Mouse (Mus musculus): ENCODE results near the gene Pde10a.

The Pde10a gene

GRCm38 (mm10) chr17:8525225-8525721 lies at the start of gene Pde10a:
Gene Pde10a (plus strand): TSS chr17:8525372.
- no peak for DNase-seq (ENCODE audit: low spot score)

GRCm38 (mm10) chr17:8478554-8478953 lies 46.6 kb upstream of the Pde10a start:
- DNase-seq (ENCODE audit: low spot score) = no peak

GRCm38 (mm10) chr17:8479493-8480128 lies 45.6 kb upstream of the Pde10a start:
- DNase-seq (ENCODE audit: low spot score) = no peak

DNA sequence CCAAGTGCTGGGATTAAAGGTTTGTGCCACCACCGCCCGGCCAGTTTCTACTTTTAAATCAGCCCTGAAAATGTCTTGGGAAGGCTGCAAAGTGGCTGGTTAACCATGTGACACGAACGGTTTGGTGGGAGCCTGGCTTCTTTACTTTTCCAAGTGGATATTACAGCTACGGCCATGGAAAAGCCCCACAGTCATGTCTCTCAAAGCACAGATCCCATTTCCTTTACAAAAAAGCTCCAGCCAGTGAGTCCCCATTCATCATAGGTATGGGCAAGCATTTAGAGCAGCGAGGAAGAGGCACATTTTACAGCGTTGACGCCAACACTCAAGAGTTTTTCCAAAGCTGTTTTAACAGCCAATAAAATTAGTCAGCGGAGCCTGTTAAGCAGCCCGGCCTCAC lies 43.4 kb upstream of the Pde10a start:
- DNase-seq (ENCODE audit: low spot score) = no peak

GRCm38 (mm10) chr17:8482876-8483275 lies 42.3 kb upstream of the Pde10a start:
- DNase-seq (ENCODE audit: low spot score) = no peak

DNA sequence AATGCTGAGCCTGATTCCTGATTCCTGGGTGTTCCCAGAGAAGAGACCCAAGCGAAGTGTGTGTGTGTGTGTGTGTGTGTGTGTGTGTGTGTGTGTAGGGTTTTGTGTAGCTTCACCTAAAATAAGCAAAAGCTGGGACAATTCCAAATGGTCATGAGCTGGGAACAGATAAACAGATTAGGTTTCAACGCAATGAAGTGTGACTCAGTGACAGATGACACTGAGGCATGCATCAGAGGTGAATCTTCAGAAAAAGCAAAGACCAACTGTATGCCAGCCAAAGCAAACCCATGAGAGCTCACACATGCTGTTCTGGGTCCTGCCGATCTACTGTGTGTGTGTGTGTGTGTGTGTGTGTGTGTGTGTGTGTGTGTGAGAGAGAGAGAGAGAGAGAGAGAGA lies 40.9 kb upstream of the Pde10a start:
- DNase-seq (ENCODE audit: low spot score) = no peak

DNA sequence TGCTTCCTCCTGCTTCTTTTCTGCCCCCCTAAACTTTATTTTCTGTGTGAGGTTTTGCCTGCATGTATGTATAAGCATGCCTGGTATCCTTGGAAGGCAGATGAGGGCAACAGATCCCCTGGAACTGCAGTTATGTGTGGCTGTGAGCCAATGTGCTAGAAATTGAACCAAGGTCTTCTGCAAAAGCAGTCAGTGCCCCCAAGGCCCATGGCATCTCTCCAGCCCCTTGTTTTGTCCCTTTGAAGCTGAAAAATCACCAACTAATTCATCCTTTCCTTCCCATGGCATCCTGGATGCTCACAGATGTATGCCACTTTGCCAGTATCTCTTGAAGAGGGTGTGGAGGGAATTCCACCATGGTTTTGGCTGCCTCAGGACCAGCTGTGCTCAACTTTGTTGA lies 40.0 kb upstream of the Pde10a start:
- no peak for DNase-seq (ENCODE audit: low spot score)

- no peak for DNase-seq (ENCODE audit: low spot score)
These were observed 37.3 kb upstream of the Pde10a start for GRCm38 (mm10) chr17:8487824-8488223.

GRCm38 (mm10) chr17:8490971-8491370 lies 34.2 kb upstream of the Pde10a start:
- DNase-seq (ENCODE audit: low spot score) = no peak

DNA sequence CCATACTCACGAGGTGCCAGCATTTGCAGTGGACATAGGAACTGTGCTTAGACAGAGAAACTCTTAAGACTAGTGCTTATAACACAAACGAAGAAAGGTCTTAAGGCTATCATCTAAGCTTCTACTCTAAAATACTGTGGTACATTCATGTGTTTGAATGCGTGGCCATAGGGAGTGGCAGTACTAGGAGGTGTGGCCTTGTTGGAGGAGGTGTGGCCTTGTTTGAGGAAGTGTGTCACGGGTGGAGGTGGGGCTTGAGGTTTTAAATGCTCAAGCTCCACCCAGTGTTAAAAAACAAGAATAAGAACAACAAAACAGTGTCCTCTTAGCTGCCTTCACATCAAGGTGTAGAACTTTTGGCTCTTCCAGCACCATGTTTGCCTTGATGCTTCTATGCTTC lies 31.7 kb upstream of the Pde10a start:
- DNase-seq (ENCODE audit: low spot score) = no peak

- no peak for DNase-seq (ENCODE audit: low spot score)
These were observed 27.0 kb upstream of the Pde10a start for GRCm38 (mm10) chr17:8498151-8498550.

DNA sequence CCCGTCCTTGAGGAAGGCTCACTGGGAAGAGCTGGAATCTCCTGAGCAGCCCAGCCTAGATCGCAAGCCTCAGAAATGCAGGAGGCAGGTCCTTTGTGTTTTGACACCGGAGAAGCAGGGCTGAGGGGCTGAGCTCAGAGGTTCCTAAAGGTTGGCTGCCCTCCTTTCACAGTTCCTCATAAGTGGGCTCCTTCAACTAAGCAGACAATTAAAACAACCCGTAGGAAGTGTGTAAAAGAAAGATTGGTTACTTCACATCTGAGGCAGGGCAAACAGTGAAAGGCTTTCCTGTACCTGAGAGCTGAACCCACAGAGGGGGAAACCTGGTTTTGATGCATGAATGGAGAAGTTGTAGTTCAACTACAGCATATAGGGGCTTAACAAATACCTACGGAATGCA lies 26.5 kb upstream of the Pde10a start:
- DNase-seq (ENCODE audit: low spot score) = no peak

- DNase-seq (ENCODE audit: low spot score) = no peak
These were observed 25.5 kb upstream of the Pde10a start for GRCm38 (mm10) chr17:8499564-8500117.

DNA sequence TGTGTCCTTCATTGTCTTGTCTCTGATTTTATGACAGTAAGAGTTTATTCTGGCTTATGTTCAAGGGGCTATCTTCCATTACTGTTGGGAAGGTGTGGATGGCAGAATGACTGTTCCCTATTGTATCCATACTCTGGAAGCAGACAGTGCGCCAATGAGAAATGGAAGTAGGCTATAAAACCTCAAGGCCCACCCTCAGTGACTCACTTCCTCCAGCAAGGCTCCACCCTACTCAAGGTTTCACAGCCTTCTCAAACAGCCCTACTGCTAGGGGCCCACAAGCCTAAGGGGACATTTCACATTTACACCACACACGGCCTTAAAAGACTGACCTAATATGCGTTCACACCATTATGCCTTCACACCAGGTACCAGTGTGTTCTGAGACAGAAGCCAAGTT lies 20.8 kb upstream of the Pde10a start:
- no peak for DNase-seq (ENCODE audit: low spot score)

DNA sequence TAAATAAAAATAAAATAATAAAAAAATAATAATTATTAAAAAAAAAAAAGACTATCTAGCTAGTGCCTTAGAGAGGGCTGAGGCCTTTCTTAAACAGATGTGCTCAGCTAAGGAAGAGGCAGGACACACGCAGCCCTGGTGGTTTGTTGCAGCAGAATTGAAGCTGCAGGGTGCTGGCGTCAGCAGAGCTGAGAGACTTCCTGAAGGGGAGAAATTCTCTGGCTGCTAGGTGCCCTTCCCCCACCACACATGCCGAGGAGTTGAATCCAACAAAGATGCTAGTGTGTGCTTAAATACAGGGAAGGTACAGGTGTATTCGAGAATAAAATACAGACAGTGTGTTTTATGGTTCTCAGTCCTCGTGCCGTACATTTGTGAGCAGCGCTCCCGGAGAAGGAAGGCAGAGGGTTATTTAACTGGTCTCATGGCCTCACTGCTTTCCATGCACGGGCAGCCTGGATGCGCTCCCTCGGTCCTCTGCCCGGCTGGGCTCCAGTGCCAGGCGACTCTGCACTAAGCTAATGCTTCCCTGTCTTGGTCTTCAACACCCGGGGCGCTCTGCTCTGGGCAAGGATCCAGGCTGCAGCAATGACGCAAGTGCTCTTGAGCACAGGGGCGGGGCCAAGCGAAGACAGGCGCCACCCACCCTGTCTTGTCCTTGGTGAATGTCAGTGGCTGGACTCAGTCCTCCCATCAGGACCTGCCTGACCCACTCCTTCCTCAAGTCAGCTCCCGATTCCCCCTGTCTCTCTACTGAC lies 19.3 kb upstream of the Pde10a start:
- DNase-seq (ENCODE audit: low spot score) = peak; percentile 32

DNA sequence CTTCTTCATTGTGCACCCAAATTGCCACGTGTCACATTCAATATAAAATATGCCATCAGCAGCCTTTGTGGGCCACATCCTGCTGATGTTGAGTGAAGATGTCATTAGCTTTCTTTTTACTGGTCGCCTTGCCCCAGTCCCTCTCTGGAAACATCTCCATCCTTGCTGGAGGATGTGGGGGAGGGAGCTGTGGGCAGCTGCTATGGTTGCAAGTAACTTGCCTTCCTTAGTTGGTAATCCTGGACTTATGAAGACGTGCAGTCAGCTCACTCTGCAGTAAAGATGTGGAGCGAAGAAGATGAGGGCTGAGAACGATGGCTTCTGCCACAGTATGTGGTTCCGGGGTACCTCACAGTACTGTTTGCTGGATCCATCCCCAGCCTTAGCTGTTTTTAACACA lies 18.4 kb upstream of the Pde10a start:
- DNase-seq (ENCODE audit: low spot score) = no peak

DNA sequence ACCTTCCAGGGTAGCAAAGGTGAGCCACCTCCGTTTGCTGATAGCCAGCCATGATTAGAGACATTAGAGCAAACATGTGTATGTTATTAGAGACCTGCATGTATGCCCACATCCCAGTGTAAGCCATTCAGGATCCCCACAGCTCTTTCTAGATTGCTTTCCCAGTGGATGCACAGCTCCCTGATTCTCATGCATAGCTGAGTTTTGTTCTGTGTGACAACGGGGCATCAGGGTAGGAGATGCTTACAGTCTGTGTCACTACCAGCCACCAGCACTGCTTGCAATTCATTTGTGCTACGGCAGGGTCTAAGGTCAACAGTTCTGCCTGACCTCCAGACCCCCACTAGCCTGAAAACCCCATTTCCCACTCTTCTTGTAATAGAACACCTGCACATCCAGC lies 17.5 kb upstream of the Pde10a start:
- DNase-seq (ENCODE audit: low spot score) = no peak

- peak; percentile 18 for DNase-seq (ENCODE audit: low spot score)
These were observed 16.6 kb upstream of the Pde10a start for GRCm38 (mm10) chr17:8508305-8509141.

DNA sequence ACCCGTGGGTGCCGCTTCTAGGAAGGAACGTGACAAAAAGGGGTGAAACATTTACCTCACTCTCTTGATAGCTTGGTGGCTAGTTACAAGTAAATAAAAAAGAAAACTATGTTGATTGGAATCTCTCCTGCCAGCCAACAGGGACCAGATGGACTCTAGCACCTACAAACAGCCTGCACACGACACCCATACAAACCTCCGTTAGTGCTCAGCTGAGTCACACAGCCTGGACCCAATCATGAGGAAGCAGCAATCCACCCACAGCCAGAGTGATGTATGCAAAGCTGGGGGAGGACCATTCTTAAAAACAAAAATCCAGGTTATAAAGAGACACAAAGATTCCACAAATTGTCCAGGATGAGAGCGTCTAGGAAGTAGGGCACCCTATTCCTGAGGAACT lies 9.2 kb upstream of the Pde10a start:
- no peak for DNase-seq (ENCODE audit: low spot score)

GRCm38 (mm10) chr17:8523986-8524385 lies 1.2 kb upstream of the Pde10a start:
- DNase-seq (ENCODE audit: low spot score) = no peak

- peak; percentile 35 for DNase-seq (ENCODE audit: low spot score)
These were observed 596 bp upstream of the Pde10a start for GRCm38 (mm10) chr17:8524387-8525165.

All from ovary, postnatal 10 days (tissue).